Mouse (Mus musculus) neural tube, embryonic 15.5 days (tissue): ENCODE results near the gene Ppp2r3a. TPM values are rescaled to one million over a fixed set of nuclear protein-coding genes. Genes with fewer than 3 reads are reported as not detected.

Experiments used
- ATAC-seq: fragments of 200-750 bp; cut with Nextera tagmentation; 2 replicates; pipeline ENCODE4 v1.8.0; 2017; ENCODE audit warnings: mild to moderate bottlenecking, moderate TSS enrichment, moderate library complexity; ENCODE audit not compliant: low FRiP score
- H3K27ac ChIP-seq: fragments of 300-500 bp; sonication (generic); replicated peaks from 2 replicates; pipeline ENCODE4 v1.5.1; 2015; ENCODE audit warnings: mild to moderate bottlenecking, inconsistent platforms
- H3K27me3 ChIP-seq: fragments of 300-500 bp; sonication (generic); replicated peaks from 2 replicates; pipeline ENCODE4 v1.6.1; 2015; ENCODE audit warnings: inconsistent platforms
- H3K36me3 ChIP-seq: fragments of 300-500 bp; sonication (generic); 2 replicates; pipeline ENCODE4 v1.6.1; 2015; ENCODE audit warnings: inconsistent platforms
- H3K4me1 ChIP-seq: fragments of 300-500 bp; sonication (generic); 2 replicates; pipeline ENCODE4 v1.6.1; 2015; ENCODE audit warnings: inconsistent platforms
- H3K4me2 ChIP-seq: fragments of 300-500 bp; sonication (generic); 2 replicates; pipeline ENCODE4 v1.6.1; 2015; ENCODE audit warnings: inconsistent platforms, mild to moderate bottlenecking, moderate library complexity
- H3K4me3 ChIP-seq: fragments of 300-500 bp; sonication (generic); replicated peaks from 2 replicates; pipeline ENCODE4 v1.5.1; 2015; ENCODE audit warnings: mild to moderate bottlenecking, inconsistent platforms
- H3K9ac ChIP-seq: fragments of 300-500 bp; sonication (generic); replicated peaks from 2 replicates; pipeline ENCODE4 v1.6.1; 2015; ENCODE audit warnings: mild to moderate bottlenecking, inconsistent platforms
- H3K9me3 ChIP-seq: fragments of 300-500 bp; sonication (generic); replicated peaks from 2 replicates; pipeline ENCODE4 v1.6.1; 2016; ENCODE audit warnings: inconsistent platforms
- WGBS: fragments of 180-500 bp; shearing (Covaris S2); methylation state at CpG from one replicate; pipeline ENCODE4 v1.1.7; 2015; ENCODE audit warnings: mixed read lengths; 5-methylcytosine and 5-hydroxymethylcytosine counted together
- polyA plus RNA-seq: library from polyadenylated mRNA; unstranded; fragments of >200 nt; fragmentation: Nextera tagmentation; extraction: Ambion mirVana; gene quantifications from 2 replicates; pipeline ENCODE4 v1.2.1, GENCODE M21; 2015

Ppp2r3a gene
- polyA plus RNA-seq, 1 experiment from 2014 or later, result 20.5 TPM

- no peak for ATAC-seq
- no peak overlapping the region for H3K27ac ChIP-seq
- H3K4me1 ChIP-seq, result no peaks in the 10 kb centered on the region
- H3K27me3 ChIP-seq, result no peaks in the 10 kb centered on the region
- no peak overlapping the region for H3K4me2 ChIP-seq
- H3K4me3 ChIP-seq, result no peak overlapping the region
- H3K9me3 ChIP-seq, result no peaks in the 10 kb centered on the region
- no peaks in the 10 kb centered on the region for H3K36me3 ChIP-seq
- no peak overlapping the region for H3K9ac ChIP-seq
- 90% methylated on average over 6 of the region's 6 CpGs for WGBS
Observed at GRCm38 (mm10) chr9:101280867-101281266, 29.3 kb upstream of the Ppp2r3a start.

DNA sequence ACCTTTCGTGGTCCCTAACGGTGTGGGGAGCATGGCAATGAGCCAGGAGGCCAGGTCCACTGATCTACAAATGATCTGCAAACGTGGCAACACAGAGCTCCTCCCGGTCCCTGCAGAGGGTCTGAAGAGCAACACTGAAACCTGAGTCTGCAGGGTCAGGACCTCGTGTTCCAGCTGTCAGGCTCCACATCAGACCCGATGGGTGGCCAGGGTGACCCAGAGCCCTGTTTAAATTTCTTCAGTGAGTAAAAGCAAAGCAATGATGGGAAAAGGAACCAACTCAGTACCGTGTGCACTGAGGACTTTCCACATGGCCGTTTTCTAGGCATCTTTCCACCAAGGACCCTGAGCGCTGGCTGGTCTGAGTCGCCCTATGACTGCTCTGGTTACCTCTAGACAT is 28.6 kb upstream of the Ppp2r3a start:
- Histone ChIP-seq H3K4me1 (no peaks in the 10 kb centered on the region), H3K9me3 (no peaks in the 10 kb centered on the region), H3K4me3 (no peak overlapping the region), H3K4me2 (no peak overlapping the region), H3K9ac (no peak overlapping the region), H3K27ac (no peak overlapping the region), H3K27me3 (no peaks in the 10 kb centered on the region), H3K36me3 (no peaks in the 10 kb centered on the region)
- no peak for ATAC-seq
- WGBS, result 78% methylated on average over 10 of the region's 10 CpGs

- Histone ChIP-seq H3K4me2 (no peak overlapping the region), H3K27ac (no peak overlapping the region), H3K9me3 (no peaks in the 10 kb centered on the region), H3K27me3 (no peaks in the 10 kb centered on the region), H3K4me3 (no peak overlapping the region), H3K36me3 (no peaks in the 10 kb centered on the region), H3K9ac (no peak overlapping the region), H3K4me1 (no peaks in the 10 kb centered on the region)
- no peak for ATAC-seq
- 88% methylated on average over 7 of the region's 7 CpGs for WGBS
Observed at GRCm38 (mm10) chr9:101272715-101273114, 21.1 kb upstream of the Ppp2r3a start.

GRCm38 (mm10) chr9:101270020-101270419 is 18.4 kb upstream of the Ppp2r3a start:
- H3K9ac ChIP-seq, result no peak overlapping the region
- H3K27ac ChIP-seq, result no peak overlapping the region
- H3K9me3 ChIP-seq, result no peaks in the 10 kb centered on the region
- H3K4me2 ChIP-seq, result no peak overlapping the region
- peaks cover 11% of the 10 kb centered on the region for H3K4me1 ChIP-seq
- no peak for ATAC-seq
- WGBS, result 23% methylated on average over 5 of the region's 5 CpGs
- H3K27me3 ChIP-seq, result no peaks in the 10 kb centered on the region
- H3K36me3 ChIP-seq, result no peaks in the 10 kb centered on the region
- H3K4me3 ChIP-seq, result no peak overlapping the region

GRCm38 (mm10) chr9:101266043-101266442 is 14.4 kb upstream of the Ppp2r3a start:
- no peak overlapping the region for H3K9ac ChIP-seq
- no peaks in the 10 kb centered on the region for H3K27me3 ChIP-seq

GRCm38 (mm10) chr9:101265546-101265945 is 14.0 kb upstream of the Ppp2r3a start:
- Histone ChIP-seq H3K27ac (peak overlapping the region; percentile 72), H3K9ac (no peak overlapping the region), H3K36me3 (no peaks in the 10 kb centered on the region), H3K4me3 (no peak overlapping the region), H3K27me3 (no peaks in the 10 kb centered on the region), H3K9me3 (no peaks in the 10 kb centered on the region), H3K4me2 (peak overlapping the region; percentile 40), H3K4me1 (peaks cover 27% of the 10 kb centered on the region)
- 32% methylated on average over 6 of the region's 6 CpGs for WGBS
- ATAC-seq, result peak; percentile 87

More at GRCm38 (mm10) chr9:101266043-101266442, 14.4 kb upstream of the Ppp2r3a start:
- 48% methylated on average over 8 of the region's 8 CpGs for WGBS
- no peaks in the 10 kb centered on the region for H3K9me3 ChIP-seq
- H3K27ac ChIP-seq, result peak overlapping the region; percentile 72
- no peaks in the 10 kb centered on the region for H3K36me3 ChIP-seq
- no peak for ATAC-seq
- H3K4me1 ChIP-seq, result peaks cover 27% of the 10 kb centered on the region
- H3K4me3 ChIP-seq, result no peak overlapping the region
- H3K4me2 ChIP-seq, result peak overlapping the region; percentile 40

DNA sequence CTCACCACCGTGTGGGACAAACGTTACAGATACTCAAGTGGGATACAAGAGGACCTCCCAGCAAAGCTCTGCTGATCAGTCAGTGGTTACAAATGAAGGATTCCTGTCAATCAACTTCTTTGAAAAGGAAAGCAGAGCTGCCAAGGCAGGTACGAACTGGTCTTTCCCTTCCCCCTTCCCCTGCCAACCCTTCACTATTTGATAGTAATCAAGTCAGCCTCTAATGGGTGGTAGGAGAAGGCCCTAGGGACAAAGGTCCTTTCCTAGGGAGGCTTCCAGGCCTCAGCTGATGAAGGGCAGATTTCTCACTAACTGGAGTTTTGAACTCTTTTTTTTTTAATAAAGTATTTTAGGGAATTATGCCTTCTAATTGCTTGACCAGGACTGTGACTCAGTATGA is 11.2 kb upstream of the Ppp2r3a start:
- no peaks in the 10 kb centered on the region for H3K9me3 ChIP-seq
- no peak overlapping the region for H3K9ac ChIP-seq
- no peak overlapping the region for H3K4me3 ChIP-seq
- H3K4me2 ChIP-seq, result no peak overlapping the region
- no peak overlapping the region for H3K27ac ChIP-seq
- H3K4me1 ChIP-seq, result peaks cover 27% of the 10 kb centered on the region
- H3K27me3 ChIP-seq, result no peaks in the 10 kb centered on the region
- no peak for ATAC-seq
- WGBS, result 95% methylated on average over 3 of the region's 3 CpGs
- H3K36me3 ChIP-seq, result no peaks in the 10 kb centered on the region

DNA sequence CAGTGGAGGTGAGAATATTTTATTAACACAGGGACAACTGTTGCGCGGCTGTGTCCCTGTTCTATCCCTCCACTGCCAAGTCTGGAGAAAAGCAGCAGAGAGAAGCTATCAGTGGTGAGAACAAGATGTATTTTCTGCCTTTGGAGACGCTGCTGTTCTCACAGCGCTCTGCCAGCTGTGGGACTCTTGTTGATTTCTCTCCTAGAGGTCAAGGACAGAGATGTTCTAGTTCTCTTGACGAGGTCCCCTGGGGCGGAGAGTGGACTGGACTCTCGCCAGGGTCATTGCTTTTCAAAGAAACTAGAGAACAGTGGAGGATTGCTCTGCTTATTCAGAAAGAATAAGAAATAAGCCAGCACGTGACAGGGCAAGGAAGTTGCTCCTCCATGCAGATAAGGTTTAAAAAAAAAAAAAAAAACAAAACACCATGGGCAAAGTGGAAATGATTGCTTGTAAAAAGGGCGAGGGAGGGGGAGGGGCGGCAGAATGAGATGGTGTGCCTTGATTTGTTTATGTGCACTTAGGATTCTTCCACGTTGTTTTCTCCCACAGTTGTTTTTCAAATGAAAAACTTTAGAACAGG is 10.5 kb upstream of the Ppp2r3a start:
- no peaks in the 10 kb centered on the region for H3K36me3 ChIP-seq
- H3K27me3 ChIP-seq, result no peaks in the 10 kb centered on the region
- H3K4me3 ChIP-seq, result no peak overlapping the region
- no peak for ATAC-seq
- 53% methylated on average over 11 of the region's 11 CpGs for WGBS
- no peak overlapping the region for H3K9ac ChIP-seq
- H3K4me2 ChIP-seq, result no peak overlapping the region
- H3K27ac ChIP-seq, result 0 out of 2 replicates have a peak overlapping the region, but pooled peaks have one; percentile 33
- H3K9me3 ChIP-seq, result no peaks in the 10 kb centered on the region
- peaks cover 27% of the 10 kb centered on the region for H3K4me1 ChIP-seq

DNA sequence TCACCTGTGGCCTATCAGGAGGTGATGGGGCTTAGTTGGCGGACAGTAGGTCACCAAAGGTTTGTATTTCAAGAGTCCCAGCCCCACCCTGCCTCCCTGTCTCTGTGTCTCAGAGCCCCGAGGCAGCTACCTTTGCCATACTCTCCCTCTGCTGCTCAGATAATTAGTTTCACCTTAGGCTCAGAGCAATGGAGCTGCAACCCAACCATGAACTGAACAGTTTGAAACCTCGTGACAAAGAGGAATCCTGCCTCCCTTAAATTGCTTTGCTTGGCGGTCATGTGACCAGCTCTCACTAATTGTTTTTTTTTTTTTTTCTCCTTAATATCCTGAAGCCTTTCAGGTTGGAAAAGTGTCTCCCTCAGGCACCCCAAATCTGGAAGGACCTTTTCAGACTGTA is 9.8 kb upstream of the Ppp2r3a start:
- Histone ChIP-seq H3K4me1 (peaks cover 27% of the 10 kb centered on the region), H3K4me3 (no peak overlapping the region), H3K36me3 (no peaks in the 10 kb centered on the region), H3K27me3 (no peaks in the 10 kb centered on the region), H3K27ac (no peak overlapping the region), H3K9ac (no peak overlapping the region), H3K9me3 (no peaks in the 10 kb centered on the region), H3K4me2 (no peak overlapping the region)
- WGBS, result 55% methylated on average over 4 of the region's 4 CpGs
- no peak for ATAC-seq

DNA sequence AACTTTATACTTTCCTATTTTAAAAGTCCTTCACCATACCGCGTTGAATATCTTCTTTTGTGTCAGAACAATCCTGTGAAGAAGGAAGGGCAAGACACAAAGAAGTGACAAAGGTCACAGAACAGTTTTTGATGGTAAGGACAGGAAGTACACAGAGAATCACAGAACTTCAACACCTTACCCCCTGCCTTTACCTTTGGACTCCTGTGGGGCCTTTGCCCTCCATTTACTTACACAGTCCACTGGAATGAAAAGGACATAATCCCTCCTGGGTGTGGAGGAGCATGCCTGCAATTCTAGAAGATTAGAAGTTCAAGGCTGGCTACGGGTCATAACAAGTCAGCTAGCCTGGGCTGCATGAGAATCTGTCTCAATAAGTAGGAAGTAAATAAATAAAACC is 1.5 kb upstream of the Ppp2r3a start:
- 81% methylated on average over 3 of the region's 3 CpGs for WGBS
- no peaks in the 10 kb centered on the region for H3K36me3 ChIP-seq
- no peaks in the 10 kb centered on the region for H3K27me3 ChIP-seq
- no peak overlapping the region for H3K4me2 ChIP-seq
- ATAC-seq, result no peak
- H3K9me3 ChIP-seq, result no peaks in the 10 kb centered on the region
- H3K4me1 ChIP-seq, result peaks cover 22% of the 10 kb centered on the region
- H3K4me3 ChIP-seq, result no peak overlapping the region
- H3K27ac ChIP-seq, result no peak overlapping the region
- H3K9ac ChIP-seq, result no peak overlapping the region

DNA sequence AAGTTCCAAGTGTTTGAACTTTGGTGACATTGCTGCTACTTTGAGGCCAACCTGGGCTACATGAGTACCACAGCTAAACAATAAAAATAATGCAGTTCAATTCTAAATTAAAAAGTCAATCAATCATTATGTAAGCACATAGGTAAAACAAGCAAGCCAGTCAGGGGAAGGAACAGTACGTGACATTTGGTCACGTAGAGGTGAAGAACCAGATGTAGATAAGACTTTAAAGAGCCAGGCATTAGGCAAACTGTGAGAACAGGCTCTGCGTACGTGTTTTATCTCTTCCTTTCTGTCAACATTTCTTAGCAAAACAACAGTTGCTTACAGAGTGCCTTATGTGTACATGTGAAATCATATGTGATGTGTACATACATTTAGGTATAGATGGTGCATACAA is 946 bp upstream of the Ppp2r3a start:
- H3K27me3 ChIP-seq, result no peaks in the 10 kb centered on the region
- no peak overlapping the region for H3K4me3 ChIP-seq
- no peak overlapping the region for H3K9ac ChIP-seq
- no peak overlapping the region for H3K4me2 ChIP-seq
- H3K27ac ChIP-seq, result no peak overlapping the region
- no peaks in the 10 kb centered on the region for H3K36me3 ChIP-seq
- no peaks in the 10 kb centered on the region for H3K9me3 ChIP-seq
- peaks cover 28% of the 10 kb centered on the region for H3K4me1 ChIP-seq
- 79% methylated on average over 4 of the region's 4 CpGs for WGBS
- ATAC-seq, result no peak

DNA sequence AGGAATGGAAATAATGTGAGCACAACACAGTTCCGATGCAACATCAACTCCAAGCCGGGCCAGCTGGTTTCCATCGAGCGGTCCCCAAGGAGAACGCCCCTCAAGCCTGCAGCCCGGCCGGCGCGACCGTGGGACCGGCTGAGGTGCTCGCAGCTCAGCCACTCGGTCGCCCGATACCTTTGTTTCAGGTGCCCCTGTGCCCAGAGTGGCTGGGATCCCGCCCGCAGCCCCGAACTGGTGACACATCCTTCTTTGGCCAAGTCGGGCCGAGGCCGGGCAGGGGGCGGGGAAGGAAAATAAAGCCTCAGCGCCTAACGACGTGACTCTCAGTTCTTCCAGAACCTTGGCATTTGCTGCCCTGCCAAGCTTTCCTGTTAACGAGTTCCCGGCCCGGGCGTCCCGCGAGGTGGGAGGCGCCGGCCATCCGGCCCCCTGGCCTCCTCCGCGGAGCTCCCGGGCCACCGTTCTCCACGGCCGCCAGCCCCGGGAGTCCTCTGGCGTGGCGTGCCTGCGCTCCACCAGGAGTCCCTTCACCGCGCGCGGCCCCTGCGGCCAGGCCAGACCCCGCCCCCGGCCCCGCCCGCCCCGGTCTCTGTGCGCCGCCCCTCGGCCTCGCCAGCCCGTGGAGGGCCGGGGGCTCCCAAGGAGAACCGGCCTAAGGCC is 483 bp downstream of the Ppp2r3a start:
- Histone ChIP-seq H3K4me2 (peak overlapping the region; percentile 70), H3K36me3 (no peaks in the 10 kb centered on the region), H3K9me3 (no peaks in the 10 kb centered on the region), H3K27ac (peak overlapping the region; percentile 98), H3K4me1 (peaks cover 29% of the 10 kb centered on the region), H3K9ac (peak overlapping the region; percentile 85), H3K27me3 (no peaks in the 10 kb centered on the region), H3K4me3 (peak overlapping the region; percentile 90)
- under 1% methylated on average over 58 of the region's 61 CpGs for WGBS
- ATAC-seq, result peak; percentile 96
